Mouse (Mus musculus) heart, adult 9 months (tissue): Measurements from ENCODE around the gene Tex26.

Experiments
- DNase-seq, 2 experiments: peaks; one replicate each; pipeline ENCODE4 v3.0.0; 2022; ENCODE audit warnings: low spot score in 2 of 2

The Tex26 gene

GRCm38 (mm10) chr5:149488360-149489021 is 49.0 kb downstream of the Tex26 start:
- no peak for DNase-seq

- DNase-seq: no peak
These were observed 49.7 kb downstream of the Tex26 start for GRCm38 (mm10) chr5:149489136-149489535.

DNA sequence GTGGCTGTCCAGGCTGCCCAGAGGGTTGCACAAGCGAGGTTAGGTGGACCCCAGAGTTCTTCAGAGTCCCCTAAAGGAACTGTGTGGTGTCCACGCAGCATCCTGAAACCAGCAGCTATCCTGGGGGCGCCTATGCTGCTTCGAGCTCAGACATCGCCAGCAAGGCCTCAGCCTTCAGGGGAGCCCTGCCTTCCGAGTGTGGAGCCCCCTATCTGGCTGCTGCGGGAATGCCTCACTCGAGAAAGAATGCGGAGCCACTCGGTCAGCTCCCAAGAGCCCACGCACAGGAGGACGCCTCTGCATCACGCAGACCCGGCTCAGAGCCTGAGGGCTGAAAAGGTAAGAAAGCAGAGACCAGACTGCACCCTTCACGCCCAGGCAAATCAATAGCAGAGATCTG is 50.8 kb downstream of the Tex26 start:
- DNase-seq: no peak

DNA sequence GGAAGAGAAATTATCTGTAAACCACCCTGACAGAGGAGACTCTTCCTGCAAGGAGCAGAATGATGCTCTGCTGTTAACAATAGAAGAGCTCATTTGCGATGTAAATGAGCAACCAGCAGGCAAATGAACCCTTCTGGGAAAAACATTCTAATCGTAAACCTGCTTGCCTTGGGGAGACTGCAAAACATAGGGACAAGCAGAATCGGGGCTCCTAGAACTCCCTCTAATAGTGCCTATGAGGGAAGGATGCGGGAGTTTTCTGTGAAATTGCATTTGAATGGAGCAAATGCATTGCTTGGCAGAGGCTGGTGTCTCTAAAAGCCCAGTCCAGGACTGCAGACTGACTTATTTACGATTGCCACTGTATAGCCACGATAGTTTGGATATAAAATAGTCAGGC is 56.2 kb downstream of the Tex26 start:
- DNase-seq: no peak

DNA sequence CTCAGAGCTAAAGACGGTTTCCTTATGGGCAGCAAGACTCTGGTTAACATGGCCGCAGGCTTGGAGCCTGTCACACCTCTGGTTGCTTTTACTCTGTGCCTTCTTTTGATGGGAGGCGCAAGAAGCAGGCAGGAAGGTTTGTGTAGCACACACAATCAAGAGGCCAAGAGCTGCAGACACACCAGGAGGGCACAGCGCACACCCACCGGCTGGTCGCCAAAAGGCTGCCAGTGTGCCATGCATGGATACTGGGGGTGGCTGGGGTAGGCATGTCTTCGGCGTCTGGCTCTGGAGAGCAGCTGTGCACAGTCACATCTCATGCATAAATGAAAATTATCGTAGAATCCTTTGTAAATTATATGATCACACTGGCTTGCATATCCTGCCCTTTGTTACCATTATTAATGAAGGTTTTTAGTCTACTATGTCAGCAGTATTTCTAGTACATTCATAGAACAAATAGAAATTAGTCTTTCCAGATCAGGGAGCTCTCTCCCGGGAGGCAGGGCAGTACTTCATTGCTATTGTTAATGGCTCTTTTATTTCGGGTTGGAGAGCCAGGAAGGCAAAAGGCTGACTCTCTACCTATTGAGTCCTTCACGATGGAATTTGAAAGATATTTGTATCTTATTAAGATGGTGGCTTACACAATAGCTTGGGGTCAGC is 57.1 kb downstream of the Tex26 start:
- no peak for DNase-seq

DNA sequence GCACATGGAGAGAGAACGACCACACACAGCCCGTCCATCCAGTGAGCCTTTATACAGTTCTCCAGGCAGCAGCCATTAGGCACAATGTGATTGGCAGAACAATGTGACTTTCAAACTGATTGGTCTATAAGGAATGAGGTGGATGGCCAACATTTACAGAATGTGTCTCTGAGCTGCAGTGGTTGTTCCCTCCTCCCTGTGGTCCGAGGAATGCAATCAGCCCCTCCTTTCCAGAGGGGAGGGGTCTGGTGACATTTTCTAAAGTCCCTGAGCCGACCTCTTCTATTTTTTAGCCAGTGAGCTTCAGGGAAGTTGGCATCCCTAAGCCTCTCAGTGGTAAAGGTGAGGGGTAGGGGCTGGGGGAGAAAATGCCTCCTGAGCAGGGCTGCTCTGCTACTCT is 60.5 kb downstream of the Tex26 start:
- DNase-seq: no peak

DNA sequence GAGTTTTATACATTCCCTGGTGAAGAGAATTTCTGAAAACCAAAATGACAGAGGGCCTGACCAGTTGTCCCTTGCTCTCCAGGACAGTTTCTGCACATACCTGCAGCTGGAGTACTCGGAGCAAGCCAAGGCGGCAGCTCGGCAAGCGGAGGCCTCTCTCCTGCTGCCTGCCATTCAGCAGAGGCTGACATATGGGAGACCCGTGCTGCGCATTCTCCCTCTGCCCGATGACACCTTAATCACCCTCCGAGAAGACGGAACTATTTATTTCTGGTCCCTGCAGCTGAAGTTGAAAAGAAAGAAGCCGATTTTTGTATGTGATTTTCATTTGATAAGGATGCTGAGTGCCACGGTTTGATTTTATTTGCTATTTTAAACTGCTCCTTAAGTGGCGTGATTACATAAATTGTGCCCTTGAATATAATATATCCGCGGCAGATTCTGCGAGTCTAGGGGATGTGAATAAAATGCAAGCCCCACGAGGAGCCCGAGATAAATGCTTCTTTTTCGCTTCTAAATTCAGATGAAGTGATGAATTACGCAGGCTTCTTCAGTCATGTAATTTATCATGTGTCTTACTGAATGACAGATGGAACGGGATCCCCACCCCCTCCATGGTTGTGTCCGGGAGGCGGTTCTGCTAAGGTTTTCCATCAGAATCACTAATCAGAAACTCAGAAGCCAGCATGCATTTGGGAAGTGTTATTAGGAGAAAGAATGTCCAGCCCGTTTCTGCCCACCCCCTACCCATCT is 64.1 kb downstream of the Tex26 start:
- DNase-seq: no peak

DNA sequence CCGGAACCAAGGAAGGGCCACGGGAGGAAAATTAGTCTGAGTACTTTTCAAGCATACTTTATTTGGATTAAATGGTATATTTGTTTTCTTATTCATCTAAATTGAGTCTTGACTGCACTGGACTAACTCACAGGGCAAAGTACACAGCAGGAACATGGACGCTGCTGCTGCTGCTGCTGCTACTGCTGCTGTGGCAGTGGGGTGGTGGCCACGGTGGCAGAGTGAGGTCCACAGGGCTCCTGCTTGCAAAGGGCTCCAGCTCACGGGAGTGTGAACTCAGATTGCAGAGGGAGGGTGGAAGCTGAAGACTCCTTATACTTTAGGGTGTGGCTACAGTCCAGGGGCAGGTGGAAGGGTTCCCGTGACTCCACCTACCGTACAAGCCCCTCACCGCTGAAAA is 65.5 kb downstream of the Tex26 start:
- no peak for DNase-seq

DNA sequence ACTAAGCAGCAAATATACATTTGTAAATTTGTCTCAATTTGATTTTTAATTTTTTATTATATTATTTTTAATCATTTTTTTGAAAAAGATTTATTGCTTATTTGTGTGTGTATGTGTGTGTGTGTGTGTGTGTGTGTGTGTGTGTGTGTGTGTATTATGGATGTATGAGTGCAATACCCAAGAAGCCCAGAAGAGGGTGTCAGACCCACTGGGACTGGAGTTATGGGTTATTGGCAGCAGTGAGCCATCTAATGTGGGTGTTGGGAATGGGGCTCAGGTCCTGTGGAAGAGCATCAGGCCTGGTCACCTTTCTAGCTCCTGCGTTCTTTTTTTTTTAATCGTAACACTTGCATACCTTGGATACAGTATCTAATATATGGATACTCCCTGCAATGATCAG is 66.6 kb downstream of the Tex26 start:
- DNase-seq: no peak

GRCm38 (mm10) chr5:149508094-149509029 is 68.9 kb downstream of the Tex26 start:
- no peak for DNase-seq

- DNase-seq: no peak
These were observed 70.9 kb downstream of the Tex26 start for GRCm38 (mm10) chr5:149510323-149510722.

GRCm38 (mm10) chr5:149512695-149513094 is 73.2 kb downstream of the Tex26 start:
- no peak for DNase-seq

DNA sequence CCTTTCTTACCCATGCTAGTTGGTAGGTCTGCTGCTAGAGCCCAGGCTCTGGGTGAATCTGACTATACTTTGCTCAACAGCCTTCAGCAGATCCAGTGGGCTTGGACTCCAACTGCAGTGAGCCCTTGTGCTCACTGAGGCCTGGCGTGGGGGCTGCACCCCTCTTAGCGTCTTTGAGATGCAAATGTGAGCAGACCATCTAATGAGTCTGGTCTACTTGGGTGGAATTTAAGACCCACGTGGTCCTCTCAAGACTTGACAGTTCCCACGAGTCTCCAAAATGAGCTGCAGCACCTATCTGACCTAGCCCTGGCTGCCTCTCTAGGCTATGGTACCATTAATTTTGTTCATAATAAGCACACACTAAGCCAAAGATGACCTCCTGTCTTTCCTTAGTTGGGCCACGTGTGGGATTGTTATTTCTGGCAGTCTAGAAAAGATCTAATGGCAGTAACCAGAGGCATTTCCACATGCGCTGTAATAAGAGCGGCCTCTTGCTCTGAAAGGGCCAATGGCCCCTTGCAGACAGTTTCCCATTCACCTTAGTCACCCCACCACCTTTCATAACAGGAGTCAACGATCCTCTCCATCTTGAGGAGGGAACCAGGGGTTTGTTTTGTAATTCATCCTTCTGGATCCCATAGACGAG is 74.1 kb downstream of the Tex26 start:
- no peak for DNase-seq

DNA sequence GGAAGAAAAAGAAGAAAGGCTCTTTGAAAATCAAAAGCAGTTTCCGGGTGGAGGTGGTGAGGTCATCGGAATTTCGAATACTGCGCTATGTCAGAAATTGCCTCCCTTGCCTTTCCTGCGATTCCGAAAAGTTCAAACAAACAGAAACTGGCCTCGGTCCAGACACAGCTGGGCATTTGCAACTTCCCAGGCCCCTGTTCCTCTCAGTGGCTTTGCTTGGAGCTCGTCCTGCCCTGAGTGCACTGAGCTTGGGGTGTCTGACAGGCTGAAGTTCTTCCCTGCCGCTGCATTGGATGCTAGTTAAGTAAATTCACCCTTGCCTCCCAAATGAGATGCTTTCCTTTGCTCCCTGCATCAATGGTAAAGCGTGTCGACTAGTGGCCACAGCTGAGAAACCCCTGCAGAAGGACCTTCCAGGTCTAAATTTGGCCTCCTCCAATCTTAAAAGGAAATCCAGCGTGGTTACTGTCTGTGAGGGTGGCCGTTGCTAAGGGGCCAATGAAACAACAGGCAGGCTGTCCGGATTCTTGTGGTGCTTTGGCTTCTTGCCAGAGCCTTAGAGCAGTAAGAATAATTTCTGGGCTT is 74.7 kb downstream of the Tex26 start:
- DNase-seq: peak; percentile 39 to 40

- no peak for DNase-seq
These were observed 75.4 kb downstream of the Tex26 start for GRCm38 (mm10) chr5:149514890-149515289.

DNA sequence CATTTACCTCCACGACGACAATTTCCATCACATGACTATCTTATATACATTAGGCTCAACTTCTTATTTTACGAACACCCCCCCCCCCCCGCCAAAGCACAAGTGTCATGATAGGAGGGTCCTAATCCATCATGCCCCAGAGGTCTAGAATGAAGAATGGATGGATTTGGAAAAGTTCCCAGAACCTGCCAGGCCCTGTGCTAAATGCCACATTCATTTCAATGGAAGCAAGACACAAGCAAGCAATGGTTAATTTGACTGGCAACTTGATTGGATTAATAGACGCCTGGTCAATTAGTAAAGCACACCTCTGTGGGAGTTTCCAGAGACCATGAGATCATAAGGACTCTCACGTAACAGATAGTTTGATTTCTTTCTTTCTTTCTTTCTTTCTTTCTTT is 77.7 kb downstream of the Tex26 start:
- no peak for DNase-seq
